In genomic region chr8:123860386-123860785, GRCm38 (mm10) we compare ENCODE assay signal across 8 mouse cellular contexts. TPM values are rescaled to one million over a fixed set of nuclear protein-coding genes. Genes with fewer than 3 reads are reported as not detected.
DNase-seq lines count a peak whose midpoint lies in the region; ATAC-seq and TF ChIP-seq lines count a peak whose summit lies in the region.

No protein-coding gene starts in this region.

- H3K27ac ChIP-seq in left cerebral cortex, adult 2 months, result peak overlapping the region; percentile 97
- no peak overlapping the region for H3K27ac ChIP-seq in forebrain, embryonic 12.5 days
- H3K27ac ChIP-seq in limb, embryonic 12.5 days, result no peak overlapping the region
- no peak overlapping the region for H3K27ac ChIP-seq in neural tube, embryonic 14.5 days (ENCODE audit: low read depth, low read length)

- peaks cover 20% of the 10 kb centered on the region for H3K4me1 ChIP-seq in forebrain, embryonic 12.5 days
- H3K4me1 ChIP-seq in limb, embryonic 12.5 days (replicated peaks), result no peaks in the 10 kb centered on the region; the same call in 1 of the 2 replicates
- peaks cover 6% of the 10 kb centered on the region; the same call in 1 of the 2 replicates for H3K4me1 ChIP-seq in neural tube, embryonic 14.5 days (ENCODE audit: control insufficient read depth, insufficient read depth, low read length)

- H3K27me3 ChIP-seq in forebrain, embryonic 12.5 days, result peaks cover 31% of the 10 kb centered on the region
- peaks cover 48% of the 10 kb centered on the region for H3K27me3 ChIP-seq in limb, embryonic 12.5 days
- H3K27me3 ChIP-seq in neural tube, embryonic 14.5 days (ENCODE audit: control insufficient read depth, insufficient read depth, low read length), result no peaks in the 10 kb centered on the region; the same call in 1 of the 2 replicates

- intact Hi-C loops in left cerebral cortex, adult 2 months (cut with DNase I), result no loop called here
- intact Hi-C loops in left cerebral cortex, postnatal 14 days (cut with DNase I), result no loop called here

- H3K36me3 ChIP-seq in forebrain, embryonic 12.5 days (replicated peaks), result no peaks in the 10 kb centered on the region
- no peaks in the 10 kb centered on the region for H3K36me3 ChIP-seq in limb, embryonic 12.5 days
- no peaks in the 10 kb centered on the region for H3K36me3 ChIP-seq in neural tube, embryonic 14.5 days (ENCODE audit: control insufficient read depth, insufficient read depth, low read length)

- no peak for TF ChIP-seq CTCF in left cerebral cortex, adult 2 months (IDR thresholded peaks at IDR 0.05)

- WGBS in forebrain, embryonic 12.5 days, result 82% methylated on average over 4 of the region's 4 CpGs
- WGBS in limb, embryonic 12.5 days, result 75% methylated on average over 4 of the region's 4 CpGs
- 70% methylated on average over 4 of the region's 4 CpGs for WGBS in neural tube, embryonic 14.5 days

- DNase-seq in left cerebral cortex, adult 2 months (ENCODE audit: extremely low spot score in 1 of 2, low spot score in 2 of 2), result no peak
- no peak for DNase-seq in left cerebral cortex, postnatal 14 days (ENCODE audit: low spot score in 2 of 2)
- no peak for DNase-seq in spleen, adult 18-20 months
- no peak for DNase-seq in adrenal gland, postnatal 25 days
- no peak for DNase-seq in kidney, postnatal 36 days

- H3K4me3 ChIP-seq in left cerebral cortex, adult 2 months, result peak overlapping the region; percentile 74
- H3K4me3 ChIP-seq in forebrain, embryonic 12.5 days (replicated peaks), result peak overlapping the region; percentile 96; the same call in 1 of the 2 replicates
- peak overlapping the region; percentile 93 for H3K4me3 ChIP-seq in limb, embryonic 12.5 days (replicated peaks)
- H3K4me3 ChIP-seq in neural tube, embryonic 14.5 days (ENCODE audit: low read depth, low read length), result peak overlapping the region; percentile 79

- H3K4me2 ChIP-seq in forebrain, embryonic 12.5 days, result peak overlapping the region; percentile 89
- peak overlapping the region; percentile 91 for H3K4me2 ChIP-seq in limb, embryonic 12.5 days
- H3K4me2 ChIP-seq in neural tube, embryonic 14.5 days (ENCODE audit: low read depth, low read length), result peak overlapping the region; percentile 89

- H3K9me3 ChIP-seq in forebrain, embryonic 12.5 days, result no peaks in the 10 kb centered on the region
- H3K9me3 ChIP-seq in limb, embryonic 12.5 days, result no peaks in the 10 kb centered on the region
- H3K9me3 ChIP-seq in neural tube, embryonic 14.5 days (ENCODE audit: control insufficient read depth, low read length), result no peaks in the 10 kb centered on the region

- H3K9ac ChIP-seq in forebrain, embryonic 12.5 days, result no peak overlapping the region
- H3K9ac ChIP-seq in limb, embryonic 12.5 days (replicated peaks), result no peak overlapping the region
- peak overlapping the region; percentile 82 for H3K9ac ChIP-seq in neural tube, embryonic 14.5 days (replicated peaks; ENCODE audit: low read depth, low read length)

- no peak for ATAC-seq in forebrain, embryonic 12.5 days (ENCODE audit: low FRiP score)
- ATAC-seq in limb, embryonic 12.5 days (ENCODE audit: insufficient number of reproducible peaks, insufficient read depth, low FRiP score, low TSS enrichment, low read depth), result no peak
- ATAC-seq in neural tube, embryonic 14.5 days (ENCODE audit: low read depth), result no peak

RNA-seq across cellular contexts. Expression of gene Ccsap, which starts 0.4 kb away (rescaled TPM):
- 10 to 100 TPM; 65.9 to 75.4 TPM for total RNA-seq in left cerebral cortex, adult 2 months (2021)
- total RNA-seq in left cerebral cortex, postnatal 14 days (2021), result 10 to 100 TPM; 69.8 to 73.6 TPM
- 11.7 and 12.3 TPM in 2 replicates for polyA plus RNA-seq in forebrain, embryonic 12.5 days (2016; fragmentation: Nextera tagmentation; extraction: Ambion mirVana)
- polyA plus RNA-seq in limb, embryonic 12.5 days (2016; fragmentation: Nextera tagmentation; extraction: Ambion mirVana), result 7.4 and 8.4 TPM in 2 replicates
- polyA plus RNA-seq in neural tube, embryonic 14.5 days (2014; fragmentation: Nextera tagmentation; extraction: Ambion mirVana), result 4.3 and 5.4 TPM in 2 replicates
- total RNA-seq in adrenal gland, postnatal 25 days (2021), result 2.7 and 4.4 TPM in 2 replicates

RNA-seq across cellular contexts. Expression of gene Acta1, which starts 34.2 kb away (rescaled TPM):
- total RNA-seq in left cerebral cortex, adult 2 months (2021), result 10 to 100 TPM; 11.1 to 12.2 TPM
- total RNA-seq in left cerebral cortex, postnatal 14 days (2021), result 10 to 100 TPM in 1 of 2 experiments, 1 to 10 TPM in 1; 9.3 to 11.5 TPM
- 0.94 and 2.4 TPM in 2 replicates for polyA plus RNA-seq in forebrain, embryonic 12.5 days (2016; fragmentation: Nextera tagmentation; extraction: Ambion mirVana)
- 102 and 120 TPM in 2 replicates for polyA plus RNA-seq in limb, embryonic 12.5 days (2016; fragmentation: Nextera tagmentation; extraction: Ambion mirVana)
- 9.0 and 22.7 TPM in 2 replicates for polyA plus RNA-seq in neural tube, embryonic 14.5 days (2014; fragmentation: Nextera tagmentation; extraction: Ambion mirVana)
- total RNA-seq in adrenal gland, postnatal 25 days (2021), result 1.5 TPM in 1 of 2 replicates, not detected in the other

RNA-seq across cellular contexts. Expression of gene Rab4a, which starts 54.6 kb away (rescaled TPM):
- 10 to 100 TPM; 39.8 to 48.9 TPM for total RNA-seq in left cerebral cortex, adult 2 months (2021)
- 10 to 100 TPM; 46.5 to 51.8 TPM for total RNA-seq in left cerebral cortex, postnatal 14 days (2021)
- 61.4 and 63.9 TPM in 2 replicates for polyA plus RNA-seq in forebrain, embryonic 12.5 days (2016; fragmentation: Nextera tagmentation; extraction: Ambion mirVana)
- 52.4 and 56.3 TPM in 2 replicates for polyA plus RNA-seq in limb, embryonic 12.5 days (2016; fragmentation: Nextera tagmentation; extraction: Ambion mirVana)
- 85.4 and 91.8 TPM in 2 replicates for polyA plus RNA-seq in neural tube, embryonic 14.5 days (2014; fragmentation: Nextera tagmentation; extraction: Ambion mirVana)
- total RNA-seq in adrenal gland, postnatal 25 days (2021), result 23.6 and 24.6 TPM in 2 replicates

Comparison
In these comparisons a context has a peak if more than half of its experiments do, and no peak if none do; other contexts are left out.
1. RNA of gene Ccsap, which starts 0.4 kb away (total RNA-seq): 65.9 to 75.4 TPM in left cerebral cortex, adult 2 months and 69.8 to 73.6 TPM in left cerebral cortex, postnatal 14 days; 2.7 to 4.4 TPM in adrenal gland, postnatal 25 days; every median in the first group is over 10 times any median in the second.
2. Peak in every context shown above with its lines, with median percentiles within 50 percentile points of each other: H3K4me3 ChIP-seq and H3K4me2 ChIP-seq.